Mouse (Mus musculus) CH12.LX (cell line): Measurements from ENCODE around the gene Cdh18.

Source experiments
- CTCF ChIP-seq, 2 experiments: IDR thresholded peaks in 1 of 2; conservative IDR thresholded peaks in 1 of 2; 2 replicates each; pipeline ENCODE4 v1.5.1; 2011 to 2012; ENCODE audit warnings: low read depth in 2 of 2, low read length in 2 of 2, improper control_type of control experiment in 1 of 2, inconsistent platforms in 1 of 2, mild to moderate bottlenecking in 1 of 2, moderate library complexity in 1 of 2
- E2F4 ChIP-seq: IDR thresholded peaks from 2 replicates; pipeline ENCODE4 v1.6.1; 2011; ENCODE audit warnings: low read depth, low read length, improper control_type of control experiment; ENCODE audit not compliant: insufficient replicate concordance
- ELF1 ChIP-seq: IDR thresholded peaks from 2 replicates; pipeline ENCODE4 v1.6.1; 2014; ENCODE audit warnings: low read depth, mild to moderate bottlenecking, inconsistent platforms, low read length, improper control_type of control experiment
- JUN ChIP-seq: IDR thresholded peaks from 2 replicates; pipeline ENCODE4 v1.6.1; 2011; ENCODE audit warnings: low read depth, mild to moderate bottlenecking, low read length, improper control_type of control experiment, moderate library complexity; ENCODE audit not compliant: insufficient read depth
- POLR2A ChIP-seq: IDR thresholded peaks from 2 replicates; pipeline ENCODE4 v1.6.1; 2011; ENCODE audit warnings: low read depth, mild to moderate bottlenecking, improper control_type of control experiment, low read length
- RAD21 ChIP-seq: IDR thresholded peaks from 2 replicates; pipeline ENCODE4 v1.6.1; 2011; ENCODE audit warnings: low read depth, mild to moderate bottlenecking, low read length, improper control_type of control experiment, moderate library complexity
- TBP ChIP-seq: conservative IDR thresholded peaks from 2 replicates; pipeline ENCODE4 v1.6.1; 2011; ENCODE audit warnings: low read depth, low read length, improper control_type of control experiment
- UBTF ChIP-seq: IDR thresholded peaks from 2 replicates; pipeline ENCODE4 v1.6.1; 2012; ENCODE audit warnings: low read depth, mild to moderate bottlenecking, inconsistent platforms, low read length, improper control_type of control experiment, moderate library complexity

DNA sequence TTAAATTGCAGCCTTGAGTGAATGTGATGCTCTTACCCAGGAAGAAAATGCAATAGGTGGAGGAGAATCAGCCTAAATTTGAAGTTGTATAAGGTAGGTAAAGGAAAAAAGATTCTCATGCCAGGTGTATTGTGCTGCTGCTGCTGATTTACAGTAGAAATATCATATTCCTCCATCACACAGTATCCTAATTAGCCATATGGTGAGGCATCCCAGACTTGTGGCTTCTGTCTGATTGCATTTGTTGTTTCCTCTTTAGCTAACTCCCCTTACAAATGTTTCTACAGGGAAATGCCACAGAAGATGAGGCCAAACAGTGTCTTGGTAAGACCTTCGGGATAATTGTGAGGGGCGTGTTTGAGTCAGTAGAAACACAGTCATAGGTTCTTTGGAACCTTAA is 802.3 kb downstream of the Cdh18 start:
- no peak for TF ChIP-seq ELF1
- no peak for TF ChIP-seq E2F4
- TF ChIP-seq RAD21 = no peak
- TF ChIP-seq TBP = no peak
- TF ChIP-seq POLR2A = no peak
- TF ChIP-seq UBTF = no peak
- TF ChIP-seq CTCF (conservative IDR thresholded peaks at IDR 0.05 in 1 of 2, IDR thresholded peaks at IDR 0.05 in 1 of 2; ENCODE audit: low read depth in 2 of 2, low read length in 2 of 2) = no peak
- TF ChIP-seq JUN = no peak
